Mouse (Mus musculus) gonadal fat pad, adult 2 months (tissue): Measurements from ENCODE around the gene Jag2. TPM values are rescaled to one million over a fixed set of nuclear protein-coding genes. Genes with fewer than 3 reads are reported as not detected.

Experiments used
- DNase-seq: peaks from one replicate; pipeline ENCODE4 v3.0.0-alpha.2; 2012; ENCODE audit warnings: low read depth
- polyA plus RNA-seq: library from polyadenylated mRNA; depleted of rRNA; stranded (reverse); fragments of >200 nt; gene quantifications from 2 replicates; pipeline ENCODE4 v1.2.3, GENCODE M21; 2012

Gene Jag2
- polyA plus RNA-seq, 1 experiment: 46.9 TPM

GRCm38 (mm10) chr12:112903941-112904340 is 25.6 kb downstream of the Jag2 start:
- DNase-seq: no peak

- no peak for DNase-seq
Observed at GRCm38 (mm10) chr12:112900641-112901040, 28.9 kb downstream of the Jag2 start.

- DNase-seq: no peak
Observed at GRCm38 (mm10) chr12:112898960-112899359, 30.6 kb downstream of the Jag2 start.

GRCm38 (mm10) chr12:112898351-112898750 is 31.2 kb downstream of the Jag2 start:
- DNase-seq: no peak

GRCm38 (mm10) chr12:112897522-112898212 is 31.9 kb downstream of the Jag2 start:
- DNase-seq: no peak

- no peak for DNase-seq
Observed at GRCm38 (mm10) chr12:112894969-112895368, 34.6 kb downstream of the Jag2 start.

- no peak for DNase-seq
Observed at GRCm38 (mm10) chr12:112894303-112894884, 35.2 kb downstream of the Jag2 start.

GRCm38 (mm10) chr12:112885465-112885864 is 44.1 kb downstream of the Jag2 start:
- DNase-seq: no peak

GRCm38 (mm10) chr12:112881301-112881815 is 48.2 kb downstream of the Jag2 start:
- no peak for DNase-seq

GRCm38 (mm10) chr12:112880661-112881060 is 48.9 kb downstream of the Jag2 start:
- no peak for DNase-seq

- no peak for DNase-seq
Observed at GRCm38 (mm10) chr12:112879731-112880130, 49.8 kb downstream of the Jag2 start.

- no peak for DNase-seq
Observed at GRCm38 (mm10) chr12:112877607-112878020, 52.0 kb downstream of the Jag2 start.

- DNase-seq: no peak
Observed at GRCm38 (mm10) chr12:112877073-112877576, 52.5 kb downstream of the Jag2 start.

GRCm38 (mm10) chr12:112876332-112877072 is 53.1 kb downstream of the Jag2 start:
- DNase-seq: no peak

- DNase-seq: no peak
Observed at GRCm38 (mm10) chr12:112875225-112876013, 54.2 kb downstream of the Jag2 start.

- DNase-seq: no peak
Observed at GRCm38 (mm10) chr12:112874199-112874598, 55.4 kb downstream of the Jag2 start.

GRCm38 (mm10) chr12:112873452-112874190 is 56.0 kb downstream of the Jag2 start:
- no peak for DNase-seq

- no peak for DNase-seq
Observed at GRCm38 (mm10) chr12:112872991-112873390, 56.6 kb downstream of the Jag2 start.

- no peak for DNase-seq
Observed at GRCm38 (mm10) chr12:112871272-112871671, 58.3 kb downstream of the Jag2 start.

GRCm38 (mm10) chr12:112870775-112871174 is 58.8 kb downstream of the Jag2 start:
- DNase-seq: no peak

GRCm38 (mm10) chr12:112869783-112870204 is 59.8 kb downstream of the Jag2 start:
- DNase-seq: no peak
